Mouse (Mus musculus): Measurements from ENCODE around the gene Triobp.

DNA sequence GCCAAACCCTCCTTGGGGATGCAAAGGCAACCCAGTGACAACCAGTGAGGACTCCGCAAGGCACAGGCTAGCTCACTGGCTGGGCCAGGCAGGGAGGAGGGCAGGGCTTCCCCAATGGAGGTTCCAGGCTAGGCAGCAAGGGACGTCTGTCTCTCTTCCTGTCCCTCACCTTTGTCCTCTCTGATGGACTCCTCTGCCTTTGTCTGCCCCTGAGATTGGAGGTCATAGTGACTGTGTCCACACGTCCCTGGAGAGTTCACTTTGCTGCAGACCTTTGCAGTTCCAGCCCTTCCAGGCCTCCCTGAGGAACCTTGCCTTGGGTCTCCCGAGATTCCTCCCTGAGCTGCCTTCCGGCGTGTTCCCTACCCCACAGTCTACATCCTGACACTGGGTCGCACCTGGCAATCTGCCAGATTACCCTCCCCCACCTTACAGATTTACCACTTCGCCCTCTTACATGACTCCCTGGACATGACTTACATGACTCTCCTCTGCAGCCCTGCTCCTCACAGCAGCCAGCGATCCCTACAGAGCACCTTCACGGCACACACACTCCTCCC, 75.2 kb downstream of the Triobp start:
- TF ChIP-seq POLR2A (IDR thresholded peaks at IDR 0.05; ENCODE audit: borderline replicate concordance, control insufficient read depth, low read depth, low read length), result no peak
- TF ChIP-seq CTCF (IDR thresholded peaks at IDR 0.05; ENCODE audit: control insufficient read depth, insufficient read depth, low read length), result no peak
